Mouse (Mus musculus): ENCODE measurements at regions not wholly inside any gene's neighbourhood (a gene's known extent, or its start where the extent isn't known, plus 50 kb on each side); places are given as distances from the start of the nearest gene placed in this dataset.

GRCm38 (mm10) chr9:113508821-113509220, 199.2 kb downstream of the Pdcd6ip start:
- Histone ChIP-seq H3K4me3 (ENCODE audit: low read length) (no peak overlapping the region), H3K9me3 (ENCODE audit: control insufficient read depth, low read length) (no peaks in the 10 kb centered on the region), H3K36me3 (ENCODE audit: control insufficient read depth, insufficient read depth, low read length) (no peaks in the 10 kb centered on the region), H3K9ac (ENCODE audit: low read depth, low read length) (no peak overlapping the region), H3K27me3 (replicated peaks; ENCODE audit: control insufficient read depth, insufficient read depth, low read length) (no peaks in the 10 kb centered on the region), H3K27ac (ENCODE audit: low read depth, low read length) (peak overlapping the region; percentile 66; the same call in 1 of the 2 replicates), H3K4me2 (ENCODE audit: low read length) (no peak overlapping the region), H3K4me1 (ENCODE audit: control insufficient read depth, insufficient read depth, low read depth, low read length) (peaks cover 12% of the 10 kb centered on the region)
- 86% methylated on average over 3 of the region's 3 CpGs for WGBS
- ATAC-seq: no peak

GRCm38 (mm10) chr9:113507561-113508460, 200.2 kb downstream of the Pdcd6ip start:
- peak overlapping the region; percentile 66 for H3K27ac ChIP-seq (ENCODE audit: low read depth, low read length)
- WGBS: 52% methylated on average over 20 of the region's 20 CpGs
- no peaks in the 10 kb centered on the region for H3K9me3 ChIP-seq (ENCODE audit: control insufficient read depth, low read length)
- no peaks in the 10 kb centered on the region for H3K27me3 ChIP-seq (replicated peaks; ENCODE audit: control insufficient read depth, insufficient read depth, low read length)
- H3K4me1 ChIP-seq (ENCODE audit: control insufficient read depth, insufficient read depth, low read depth, low read length): peaks cover 12% of the 10 kb centered on the region
- peak overlapping the region; percentile 24 for H3K4me2 ChIP-seq (ENCODE audit: low read length)
- H3K9ac ChIP-seq (ENCODE audit: low read depth, low read length): no peak overlapping the region; the same call in 1 of the 2 replicates
- ATAC-seq: peak; percentile 90
- no peaks in the 10 kb centered on the region for H3K36me3 ChIP-seq (ENCODE audit: control insufficient read depth, insufficient read depth, low read length)
- no peak overlapping the region for H3K4me3 ChIP-seq (ENCODE audit: low read length)

GRCm38 (mm10) chr9:113499246-113499645, 208.8 kb downstream of the Pdcd6ip start:
- no peak for ATAC-seq
- Histone ChIP-seq H3K4me2 (ENCODE audit: low read length) (no peak overlapping the region), H3K4me3 (ENCODE audit: low read length) (no peak overlapping the region), H3K9me3 (ENCODE audit: control insufficient read depth, low read length) (no peaks in the 10 kb centered on the region), H3K9ac (ENCODE audit: low read depth, low read length) (no peak overlapping the region), H3K27me3 (replicated peaks; ENCODE audit: control insufficient read depth, insufficient read depth, low read length) (no peaks in the 10 kb centered on the region), H3K4me1 (ENCODE audit: control insufficient read depth, insufficient read depth, low read depth, low read length) (no peaks in the 10 kb centered on the region), H3K36me3 (ENCODE audit: control insufficient read depth, insufficient read depth, low read length) (no peaks in the 10 kb centered on the region), H3K27ac (ENCODE audit: low read depth, low read length) (no peak overlapping the region)
- WGBS: 84% methylated on average over 5 of the region's 5 CpGs

- Histone ChIP-seq H3K4me1 (ENCODE audit: control insufficient read depth, insufficient read depth, low read depth, low read length) (no peaks in the 10 kb centered on the region), H3K27me3 (replicated peaks; ENCODE audit: control insufficient read depth, insufficient read depth, low read length) (no peaks in the 10 kb centered on the region), H3K36me3 (ENCODE audit: control insufficient read depth, insufficient read depth, low read length) (no peaks in the 10 kb centered on the region), H3K4me2 (ENCODE audit: low read length) (no peak overlapping the region), H3K9me3 (ENCODE audit: control insufficient read depth, low read length) (no peaks in the 10 kb centered on the region), H3K27ac (ENCODE audit: low read depth, low read length) (no peak overlapping the region), H3K4me3 (ENCODE audit: low read length) (no peak overlapping the region), H3K9ac (ENCODE audit: low read depth, low read length) (no peak overlapping the region)
- WGBS: 44% methylated on average over 7 of the region's 7 CpGs
- no peak for ATAC-seq
Measured at GRCm38 (mm10) chr9:113496176-113496732, 211.8 kb downstream of the Pdcd6ip start.

- Histone ChIP-seq H3K9ac (ENCODE audit: low read depth, low read length) (no peak overlapping the region), H3K4me1 (ENCODE audit: control insufficient read depth, insufficient read depth, low read depth, low read length) (no peaks in the 10 kb centered on the region), H3K4me3 (ENCODE audit: low read length) (no peak overlapping the region), H3K27ac (ENCODE audit: low read depth, low read length) (no peak overlapping the region), H3K36me3 (ENCODE audit: control insufficient read depth, insufficient read depth, low read length) (no peaks in the 10 kb centered on the region), H3K9me3 (ENCODE audit: control insufficient read depth, low read length) (no peaks in the 10 kb centered on the region), H3K27me3 (replicated peaks; ENCODE audit: control insufficient read depth, insufficient read depth, low read length) (0 out of 2 replicates have a peak, but pooled peaks cover 2% of the 10 kb centered on the region), H3K4me2 (ENCODE audit: low read length) (no peak overlapping the region)
- 81% methylated on average over 6 of the region's 6 CpGs for WGBS
- ATAC-seq: no peak
Measured at GRCm38 (mm10) chr9:113488651-113489050, 219.4 kb downstream of the Pdcd6ip start.

- Histone ChIP-seq H3K4me1 (ENCODE audit: control insufficient read depth, insufficient read depth, low read depth, low read length) (no peaks in the 10 kb centered on the region), H3K4me2 (ENCODE audit: low read length) (no peak overlapping the region), H3K9ac (ENCODE audit: low read depth, low read length) (no peak overlapping the region), H3K4me3 (ENCODE audit: low read length) (no peak overlapping the region), H3K36me3 (ENCODE audit: control insufficient read depth, insufficient read depth, low read length) (no peaks in the 10 kb centered on the region), H3K27ac (ENCODE audit: low read depth, low read length) (no peak overlapping the region), H3K27me3 (replicated peaks; ENCODE audit: control insufficient read depth, insufficient read depth, low read length) (0 out of 2 replicates have a peak, but pooled peaks cover 2% of the 10 kb centered on the region), H3K9me3 (ENCODE audit: control insufficient read depth, low read length) (no peaks in the 10 kb centered on the region)
- 0 out of 2 replicates have a peak, but pooled peaks have one; percentile 37 for ATAC-seq
- 40% methylated on average over 6 of the region's 6 CpGs for WGBS
Measured at GRCm38 (mm10) chr9:113486494-113487081, 221.5 kb downstream of the Pdcd6ip start.

GRCm38 (mm10) chr9:113479897-113480296, 228.2 kb downstream of the Pdcd6ip start:
- Histone ChIP-seq H3K27ac (ENCODE audit: low read depth, low read length) (no peak overlapping the region), H3K4me1 (ENCODE audit: control insufficient read depth, insufficient read depth, low read depth, low read length) (no peaks in the 10 kb centered on the region), H3K9me3 (ENCODE audit: control insufficient read depth, low read length) (no peaks in the 10 kb centered on the region), H3K27me3 (replicated peaks; ENCODE audit: control insufficient read depth, insufficient read depth, low read length) (no peaks in the 10 kb centered on the region), H3K36me3 (ENCODE audit: control insufficient read depth, insufficient read depth, low read length) (no peaks in the 10 kb centered on the region), H3K9ac (ENCODE audit: low read depth, low read length) (no peak overlapping the region), H3K4me2 (ENCODE audit: low read length) (no peak overlapping the region), H3K4me3 (ENCODE audit: low read length) (no peak overlapping the region)
- ATAC-seq: no peak
- 83% methylated on average over 3 of the region's 3 CpGs for WGBS

GRCm38 (mm10) chr9:113478761-113479265, 229.2 kb downstream of the Pdcd6ip start:
- Histone ChIP-seq H3K4me2 (ENCODE audit: low read length) (no peak overlapping the region), H3K4me3 (ENCODE audit: low read length) (no peak overlapping the region), H3K9me3 (ENCODE audit: control insufficient read depth, low read length) (no peaks in the 10 kb centered on the region), H3K36me3 (ENCODE audit: control insufficient read depth, insufficient read depth, low read length) (no peaks in the 10 kb centered on the region), H3K4me1 (ENCODE audit: control insufficient read depth, insufficient read depth, low read depth, low read length) (no peaks in the 10 kb centered on the region), H3K9ac (ENCODE audit: low read depth, low read length) (no peak overlapping the region), H3K27ac (ENCODE audit: low read depth, low read length) (no peak overlapping the region), H3K27me3 (replicated peaks; ENCODE audit: control insufficient read depth, insufficient read depth, low read length) (no peaks in the 10 kb centered on the region)
- no peak for ATAC-seq
- 93% methylated on average over 1 of the region's 1 CpGs for WGBS

GRCm38 (mm10) chr9:113471781-113472180, 236.3 kb downstream of the Pdcd6ip start:
- H3K27me3 ChIP-seq (replicated peaks; ENCODE audit: control insufficient read depth, insufficient read depth, low read length): no peaks in the 10 kb centered on the region
- no peak overlapping the region for H3K9ac ChIP-seq (ENCODE audit: low read depth, low read length)
- H3K36me3 ChIP-seq (ENCODE audit: control insufficient read depth, insufficient read depth, low read length): no peaks in the 10 kb centered on the region
- no peaks in the 10 kb centered on the region for H3K9me3 ChIP-seq (ENCODE audit: control insufficient read depth, low read length)
- H3K4me3 ChIP-seq (ENCODE audit: low read length): no peak overlapping the region
- H3K27ac ChIP-seq (ENCODE audit: low read depth, low read length): no peak overlapping the region
- no peaks in the 10 kb centered on the region for H3K4me1 ChIP-seq (ENCODE audit: control insufficient read depth, insufficient read depth, low read depth, low read length)
- 90% methylated on average over 6 of the region's 6 CpGs for WGBS
- H3K4me2 ChIP-seq (ENCODE audit: low read length): no peak overlapping the region
- no peak for ATAC-seq

Data from hindbrain, embryonic 16.5 days (tissue).